Mouse (Mus musculus) embryo, embryonic 10.5 days (tissue): ENCODE data around the gene Kif3b.

Source experiments
- DNase-seq: peaks from one replicate; pipeline ENCODE4 v3.0.0-alpha.2; 2015; ENCODE audit warnings: low spot score

The Kif3b gene

DNA sequence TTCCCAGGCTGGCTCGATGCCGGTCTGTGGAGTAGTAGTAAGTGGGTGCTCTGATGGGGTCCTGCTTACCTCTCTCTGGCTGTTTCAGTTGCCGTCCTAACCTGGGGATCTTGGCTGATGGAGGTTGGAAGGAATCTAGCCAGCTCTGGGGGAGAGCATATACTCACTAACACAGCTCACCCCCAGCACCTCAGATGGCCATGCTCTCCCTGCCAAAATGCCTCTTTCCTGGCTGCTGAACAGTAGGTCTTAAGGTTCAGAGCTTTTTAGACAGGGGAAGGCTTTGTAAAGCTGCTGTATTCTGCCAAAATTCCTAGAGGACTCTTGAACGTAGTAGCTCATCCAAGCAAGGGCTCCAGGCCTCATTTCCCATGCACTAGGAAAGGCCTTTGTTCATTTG, 6.6 kb downstream of the Kif3b start:
- no peak for DNase-seq

DNA sequence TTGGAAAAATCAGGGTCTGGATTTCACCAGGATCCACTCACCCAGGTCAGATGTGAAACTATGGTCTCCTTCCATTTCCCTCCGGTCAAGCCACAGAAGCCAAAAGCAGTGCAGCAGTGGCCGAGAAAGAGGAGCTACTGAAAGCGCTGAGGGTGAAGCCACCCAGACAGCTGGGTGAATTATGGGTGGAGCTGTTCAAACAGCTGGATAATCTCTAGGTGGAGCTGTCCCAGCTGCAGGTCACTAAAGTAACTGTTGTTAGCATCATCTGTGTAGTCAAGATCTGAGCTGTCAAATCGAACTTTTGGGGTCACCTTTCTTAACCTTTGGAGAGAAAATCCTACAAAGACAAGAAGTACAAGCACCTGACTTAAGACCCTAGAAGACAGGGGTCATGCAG, 7.2 kb downstream of the Kif3b start:
- DNase-seq: no peak

DNA sequence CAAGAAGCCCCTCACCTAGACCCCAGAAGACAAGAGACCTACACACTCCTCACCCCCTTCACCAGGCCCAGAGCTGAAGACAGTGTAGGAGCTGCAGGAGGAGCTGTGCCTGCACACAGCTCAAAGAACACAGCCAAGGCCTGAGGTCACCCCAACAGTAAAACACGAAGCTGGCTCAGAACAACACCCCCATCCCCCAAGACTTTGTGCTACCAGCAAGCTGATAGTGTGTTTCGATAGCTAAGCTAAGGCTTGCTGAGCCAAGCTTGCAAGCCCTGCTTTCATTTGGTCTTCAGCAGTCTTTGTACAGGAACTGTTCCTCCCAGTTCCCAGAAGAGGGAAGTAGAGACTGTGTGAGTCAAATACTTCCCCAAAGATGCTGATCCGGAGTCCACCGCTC, 7.7 kb downstream of the Kif3b start:
- no peak for DNase-seq

DNA sequence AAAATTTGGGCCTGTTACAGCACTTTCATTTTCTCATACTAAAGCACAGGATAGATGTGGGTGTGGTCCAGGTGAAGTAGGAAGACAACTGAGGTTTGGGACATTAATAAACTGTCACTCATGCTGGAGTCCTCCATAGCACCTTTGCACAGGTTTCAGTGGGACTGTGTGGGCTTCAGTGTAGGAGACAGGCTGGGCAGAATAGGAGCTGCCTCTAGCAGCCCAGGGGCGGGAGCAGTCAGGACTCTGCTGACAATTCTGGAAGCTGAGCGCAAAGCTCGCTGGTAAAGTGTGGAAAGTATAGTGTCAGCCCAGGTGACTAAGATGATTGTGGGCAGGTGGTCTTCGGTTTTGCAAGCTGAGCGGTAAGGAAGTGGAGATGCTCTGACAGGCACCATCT, 9.9 kb downstream of the Kif3b start:
- no peak for DNase-seq

DNA sequence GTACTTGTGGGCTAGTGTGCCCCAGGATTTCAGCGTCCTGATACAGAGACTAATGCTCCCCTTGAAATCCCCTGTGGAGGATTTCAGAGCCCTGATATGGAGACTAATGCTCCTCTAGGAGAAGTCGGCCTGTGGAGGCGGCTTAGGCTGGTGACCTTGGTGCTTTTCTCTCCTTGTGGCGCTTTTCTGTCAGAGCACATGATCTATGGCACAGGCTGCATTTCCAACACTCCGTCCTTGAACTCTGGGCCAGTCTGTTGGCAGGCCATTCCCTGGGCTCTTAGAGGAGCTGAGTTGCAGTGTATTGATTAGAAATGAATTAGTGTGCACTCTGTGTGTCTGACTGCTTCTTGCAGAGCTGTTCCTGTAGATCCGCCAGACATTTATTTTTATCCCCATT, 14.0 kb downstream of the Kif3b start:
- DNase-seq: no peak

DNA sequence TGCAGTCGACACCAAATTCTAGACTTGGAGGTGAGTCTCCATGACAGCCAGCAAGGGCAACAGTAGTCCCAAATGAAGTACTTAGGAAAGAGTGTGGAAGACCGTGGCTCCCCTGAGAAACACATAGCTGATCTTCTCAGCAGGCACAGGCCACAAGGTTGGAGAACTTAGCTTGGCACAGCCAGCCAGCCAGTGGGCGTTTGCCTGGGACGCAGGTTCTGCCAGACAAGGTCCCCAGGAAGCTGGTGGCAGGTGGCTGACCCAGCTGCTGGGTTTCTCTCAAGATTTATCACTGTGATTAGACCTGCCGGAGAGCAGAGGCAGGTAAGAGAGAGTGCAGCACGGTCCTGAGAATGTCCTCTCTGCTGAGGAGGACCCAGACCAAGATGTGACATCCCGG, 17.4 kb downstream of the Kif3b start:
- no peak for DNase-seq

DNA sequence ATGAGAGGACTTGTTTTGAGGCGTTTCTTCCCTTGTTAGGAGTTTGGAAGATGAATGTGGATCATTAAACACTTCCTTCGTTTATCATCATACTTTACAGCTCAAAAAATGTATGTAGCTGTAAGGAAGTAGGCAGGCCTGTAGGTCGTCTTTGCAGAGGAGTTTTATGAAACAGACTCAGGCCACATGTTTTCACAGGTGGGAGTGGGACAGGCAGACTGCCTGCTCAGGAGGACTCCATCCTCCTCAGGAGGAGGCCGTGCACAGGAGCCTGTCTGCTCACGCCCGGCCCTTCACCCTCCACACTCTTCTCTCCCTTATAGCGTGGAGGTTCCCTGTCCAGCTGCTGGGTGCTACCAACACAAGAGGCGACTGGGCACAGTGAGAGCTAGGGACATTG, 17.9 kb downstream of the Kif3b start:
- DNase-seq: no peak

DNA sequence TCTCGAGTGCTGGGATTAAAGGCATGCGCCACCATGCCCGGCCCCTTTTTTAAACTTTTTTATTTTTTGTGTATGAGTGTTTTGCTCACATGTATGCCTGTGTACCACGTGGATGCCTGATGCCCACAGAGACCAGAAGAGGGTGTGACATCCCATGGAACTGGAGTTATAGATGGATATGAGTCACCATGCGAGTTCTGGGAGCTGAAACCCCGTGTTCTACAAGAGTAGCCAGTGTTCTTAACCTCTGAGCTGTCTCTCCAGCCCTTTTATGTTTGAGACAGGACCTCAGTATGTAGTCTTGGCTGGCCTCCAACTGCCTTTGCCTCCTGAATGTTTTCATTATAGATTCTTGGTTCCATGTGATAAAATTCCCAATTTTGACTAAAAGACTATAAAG, 19.0 kb downstream of the Kif3b start:
- DNase-seq: no peak

DNA sequence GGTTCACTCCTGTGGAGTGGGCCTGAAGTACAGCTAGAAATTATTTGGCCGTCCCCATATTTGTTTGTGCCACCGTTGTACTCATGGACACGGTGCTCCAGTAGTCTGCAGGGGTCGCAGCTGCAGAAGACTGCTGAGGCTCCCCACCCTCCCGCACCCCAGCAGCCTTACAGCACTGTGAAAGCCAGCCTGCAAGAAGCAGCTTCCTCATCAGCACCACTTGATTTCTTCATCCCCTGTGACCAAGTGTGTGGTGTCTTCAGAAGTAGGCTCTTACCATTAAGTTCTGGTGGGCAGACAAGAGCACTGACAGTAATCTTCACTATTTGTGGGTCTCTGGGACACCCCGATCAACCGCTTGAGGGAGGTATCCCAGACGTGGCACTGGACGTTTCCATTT, 21.7 kb downstream of the Kif3b start:
- no peak for DNase-seq

DNA sequence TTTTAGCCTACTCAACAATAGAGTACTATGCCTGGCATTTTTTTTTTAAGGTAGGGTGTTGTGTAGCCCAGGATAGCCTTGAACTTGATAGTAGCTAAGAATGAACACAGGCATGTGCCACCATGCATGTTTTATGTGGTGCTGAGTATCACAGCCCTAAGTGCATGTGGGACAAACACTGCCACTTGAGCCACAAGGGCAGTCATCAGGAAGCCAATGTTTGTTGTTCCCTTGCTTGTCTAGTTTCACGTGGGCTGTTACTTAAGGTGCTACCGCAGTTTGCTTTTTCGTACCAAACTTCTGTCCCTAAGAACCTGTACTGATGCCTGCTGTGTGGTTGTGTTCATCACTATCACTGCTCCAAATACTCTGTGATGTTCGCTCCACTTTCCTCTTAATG, 27.2 kb downstream of the Kif3b start:
- DNase-seq: no peak

DNA sequence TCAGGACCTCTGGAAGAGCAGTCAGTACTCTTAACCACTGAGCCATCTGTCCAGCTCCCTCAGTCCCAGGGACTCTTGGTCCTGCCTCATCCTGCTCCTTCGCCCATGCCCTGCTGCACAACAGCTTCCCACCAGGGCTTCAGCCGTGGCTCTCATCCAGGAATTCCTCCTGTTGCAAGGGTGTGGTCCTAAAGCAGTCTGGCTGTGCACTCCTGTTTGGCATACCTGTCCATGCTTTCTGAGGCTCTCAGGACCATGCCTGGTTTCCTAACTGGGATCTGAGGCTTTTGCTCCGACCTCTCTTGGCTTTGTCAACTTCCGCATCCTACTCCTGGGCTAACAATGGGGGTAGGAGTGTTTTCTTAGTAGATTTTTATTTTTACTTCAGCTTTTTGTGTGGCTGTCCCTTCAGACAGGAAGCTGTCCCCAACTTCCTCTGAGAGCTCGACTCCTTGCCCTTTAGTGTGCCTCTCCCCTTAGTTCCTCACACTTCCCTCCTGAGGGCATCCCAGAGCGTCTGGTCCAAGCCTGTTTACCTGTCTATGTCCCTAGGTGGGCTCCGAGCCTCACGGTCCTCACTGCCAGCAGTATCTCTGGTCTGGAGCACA, 27.9 kb downstream of the Kif3b start:
- no peak for DNase-seq

DNA sequence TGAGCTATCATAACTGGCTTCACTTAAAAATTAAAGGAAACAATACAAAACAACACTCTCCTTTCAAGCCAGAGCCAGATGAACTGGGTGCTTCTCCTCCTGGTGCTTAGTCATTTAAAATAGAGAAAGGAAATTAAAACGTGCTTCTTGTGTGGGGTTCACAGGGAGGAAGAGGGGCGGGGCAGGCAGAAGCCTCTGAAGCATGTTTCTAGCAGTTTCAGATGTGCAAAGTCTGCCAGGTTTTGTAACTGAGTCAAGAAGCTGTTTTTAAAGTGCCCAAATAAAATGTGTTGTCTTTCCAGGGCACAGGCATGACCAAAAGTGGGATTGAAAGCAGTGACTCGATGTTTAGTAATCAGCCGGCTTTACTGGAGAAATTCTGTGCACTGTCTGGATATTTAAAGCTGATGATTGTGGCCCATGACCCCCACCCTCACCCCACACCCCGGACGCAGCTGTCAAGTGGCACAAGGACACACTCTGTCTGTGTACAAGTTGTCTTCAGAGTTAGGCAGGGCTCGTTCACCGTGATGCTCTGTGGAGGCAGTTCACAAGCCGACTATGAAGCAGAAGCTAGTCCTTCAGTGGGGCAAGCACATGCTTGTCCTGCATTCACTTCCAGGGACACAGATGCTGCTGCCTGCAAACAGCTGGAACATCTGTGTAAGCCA, 34.6 kb downstream of the Kif3b start:
- DNase-seq: no peak

DNA sequence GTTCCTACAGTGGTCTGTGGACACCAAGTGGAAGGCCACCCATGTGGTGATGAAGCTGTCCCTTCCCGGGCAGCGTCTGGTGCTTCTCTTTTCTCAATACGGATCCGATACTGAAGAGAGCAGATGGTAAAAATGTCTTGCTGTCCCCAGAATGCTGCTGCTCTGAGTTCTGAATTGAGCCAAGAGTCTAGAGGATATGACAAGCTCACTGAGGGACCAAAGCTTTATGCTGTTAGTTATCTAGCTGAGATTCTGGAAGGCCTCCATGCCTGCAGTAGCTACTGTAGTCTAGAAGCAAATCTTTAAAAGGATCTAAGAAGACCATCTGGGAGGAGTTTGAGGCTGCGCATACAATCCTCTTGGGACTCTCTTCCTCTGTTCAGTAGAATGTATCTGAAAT, 41.1 kb downstream of the Kif3b start:
- DNase-seq: no peak

DNA sequence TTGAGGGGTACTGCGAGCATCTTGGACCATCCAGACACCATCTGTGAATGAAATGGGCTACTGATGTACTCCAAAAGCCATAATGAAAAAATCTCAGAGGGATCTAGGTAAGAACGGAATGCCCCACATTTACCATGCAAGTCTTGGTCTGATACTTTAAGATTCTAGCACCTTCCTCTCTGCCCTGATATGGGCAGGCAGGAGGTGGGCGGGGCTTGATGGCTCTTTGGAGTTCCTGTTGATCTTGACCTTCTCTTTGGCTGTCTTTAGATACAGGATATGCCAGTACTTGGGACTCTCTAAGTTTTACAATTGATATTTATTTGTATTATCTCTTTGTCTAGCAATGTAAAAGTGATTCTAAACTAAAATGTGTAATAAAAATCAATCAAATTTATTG, 41.8 kb downstream of the Kif3b start:
- DNase-seq: no peak

DNA sequence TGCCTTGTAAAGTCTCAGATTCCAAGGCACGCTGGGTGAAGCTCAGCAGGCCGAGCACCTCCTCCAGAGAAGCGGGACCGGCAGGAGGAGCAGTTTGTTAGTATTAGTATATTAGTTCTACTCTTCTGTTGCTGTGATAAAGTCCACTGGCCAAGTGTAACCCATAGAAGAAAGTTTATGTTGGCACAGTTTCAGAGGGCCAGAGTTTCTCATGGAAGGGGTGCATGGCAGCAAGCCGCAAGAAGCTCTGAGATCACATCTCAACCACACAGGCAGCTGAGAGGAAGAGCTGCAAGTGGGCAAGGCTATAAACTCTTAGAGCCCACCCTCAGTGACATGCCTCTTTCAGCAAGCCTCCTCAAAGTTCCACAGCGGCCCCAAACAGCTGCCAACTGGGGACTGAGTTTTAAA, 42.6 kb downstream of the Kif3b start:
- no peak for DNase-seq

DNA sequence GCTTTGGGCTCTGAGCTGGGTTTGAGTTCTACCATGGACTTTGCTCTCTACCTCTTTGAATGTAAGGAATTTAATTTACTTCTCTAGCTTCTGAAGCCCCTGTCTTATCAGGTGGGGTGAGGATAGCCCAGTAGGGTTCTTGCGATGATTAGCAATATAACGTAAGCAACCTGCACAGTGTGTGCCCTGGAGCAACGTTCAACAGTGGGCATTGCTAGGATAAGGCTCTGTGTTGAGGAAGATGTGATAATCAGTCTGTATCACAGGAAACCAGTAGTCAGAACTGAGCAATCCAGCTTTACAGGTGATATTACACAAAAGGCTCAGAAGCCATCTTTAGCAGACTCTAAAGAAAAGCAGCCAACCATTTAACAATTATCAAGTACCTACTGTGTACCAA, 43.1 kb downstream of the Kif3b start:
- no peak for DNase-seq

DNA sequence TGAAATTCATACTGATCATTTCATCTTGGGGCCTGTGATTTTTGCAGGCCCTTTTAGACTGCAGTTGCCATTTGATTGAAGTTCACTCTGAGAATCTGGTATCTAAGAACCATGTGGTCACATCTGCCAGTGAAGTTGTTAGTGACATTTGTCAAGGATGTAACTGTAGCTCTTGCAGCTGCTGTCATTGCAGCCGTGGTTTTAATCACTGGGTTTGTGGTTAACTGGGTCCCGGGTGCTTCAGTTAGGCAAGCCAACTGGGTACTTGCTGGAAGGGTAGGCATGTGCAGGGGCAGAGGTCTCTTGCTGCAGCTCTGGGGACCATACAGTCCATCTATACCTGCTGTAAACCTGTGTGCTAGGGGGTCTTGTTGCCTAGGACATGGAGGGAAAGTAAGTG, 44.9 kb downstream of the Kif3b start:
- no peak for DNase-seq

DNA sequence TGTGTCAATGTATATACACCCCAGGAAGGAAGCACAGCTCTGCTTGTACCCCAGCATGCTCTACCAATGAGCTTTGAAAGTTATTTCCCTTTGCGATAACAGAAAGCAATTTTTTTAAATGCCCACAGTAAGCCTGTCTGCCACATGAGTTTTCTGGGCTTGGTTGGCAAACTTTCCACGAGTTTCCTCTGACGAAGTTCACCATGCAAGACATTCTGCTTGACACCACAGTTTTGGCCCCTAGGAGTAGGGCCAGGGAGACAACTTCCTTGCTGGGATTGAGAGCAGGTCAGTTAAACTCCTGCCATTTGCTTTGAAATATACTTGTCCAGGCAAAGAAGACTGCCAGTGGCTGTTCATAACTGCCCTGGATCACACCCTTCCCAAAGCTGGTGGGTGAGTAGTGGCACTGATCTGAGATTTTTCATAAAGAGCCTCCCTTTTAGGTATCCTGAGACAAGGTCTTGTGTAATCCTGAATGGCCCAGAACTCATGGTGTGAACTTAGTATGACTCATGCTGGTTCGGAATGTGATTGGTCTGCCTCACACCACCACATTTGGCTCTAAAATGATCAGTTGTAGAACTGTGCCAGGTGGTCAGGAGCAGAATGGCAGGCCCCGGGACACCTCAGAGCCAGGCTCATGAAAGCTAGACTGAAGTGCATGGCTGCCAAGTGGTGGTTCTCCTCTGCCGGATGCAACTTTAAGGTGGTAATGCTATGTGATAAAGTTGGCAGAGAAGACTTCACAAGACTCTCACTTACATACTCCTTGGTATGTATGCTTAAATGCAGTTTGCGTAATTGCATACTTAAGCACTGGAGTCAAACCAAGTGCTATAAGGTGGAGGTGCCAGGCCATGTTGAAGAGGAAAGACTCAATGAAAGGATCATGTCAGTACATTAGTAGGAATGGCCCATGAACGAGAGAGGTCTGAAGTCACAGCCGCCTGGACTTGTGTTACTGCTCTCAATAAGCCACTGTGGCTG, 47.4 kb downstream of the Kif3b start:
- no peak for DNase-seq

DNA sequence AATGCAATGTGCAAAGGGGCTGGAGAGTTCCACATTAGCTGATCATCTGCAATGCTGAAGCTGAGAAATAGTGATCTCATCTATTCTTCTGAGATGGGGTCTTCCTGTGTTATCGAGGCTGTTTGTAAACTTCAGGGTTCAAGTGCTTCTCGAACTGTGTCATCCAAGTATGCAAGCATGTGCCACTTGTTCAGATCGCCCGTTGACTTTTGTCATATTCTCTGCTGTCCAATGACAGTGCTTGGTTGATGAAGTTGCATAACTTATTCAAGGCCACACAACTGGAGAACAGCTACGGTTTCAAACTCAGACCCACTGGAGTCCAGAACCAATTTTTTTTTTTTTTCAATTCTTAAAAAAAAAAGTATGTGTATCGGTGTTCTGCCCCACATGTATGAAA, 51.0 kb downstream of the Kif3b start:
- no peak for DNase-seq

DNA sequence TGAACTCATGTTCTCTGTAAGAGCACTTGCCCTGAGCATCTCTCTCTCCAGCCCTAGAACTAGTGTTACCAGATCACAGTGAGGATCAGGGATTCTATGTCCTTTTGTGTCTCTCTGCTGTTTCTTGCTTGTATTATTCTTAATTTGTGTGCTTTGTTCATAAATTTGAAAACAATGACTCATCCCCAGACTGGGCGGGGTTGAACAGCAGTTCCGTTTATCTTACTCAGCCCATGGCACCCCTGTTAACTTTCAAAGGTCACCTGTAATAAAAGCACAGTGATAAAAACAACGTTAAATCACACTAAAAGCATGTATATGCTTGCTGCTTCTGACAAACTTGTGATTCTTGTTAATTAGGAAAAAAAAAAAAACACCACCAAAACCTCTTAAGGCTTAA, 51.4 kb downstream of the Kif3b start:
- no peak for DNase-seq

DNA sequence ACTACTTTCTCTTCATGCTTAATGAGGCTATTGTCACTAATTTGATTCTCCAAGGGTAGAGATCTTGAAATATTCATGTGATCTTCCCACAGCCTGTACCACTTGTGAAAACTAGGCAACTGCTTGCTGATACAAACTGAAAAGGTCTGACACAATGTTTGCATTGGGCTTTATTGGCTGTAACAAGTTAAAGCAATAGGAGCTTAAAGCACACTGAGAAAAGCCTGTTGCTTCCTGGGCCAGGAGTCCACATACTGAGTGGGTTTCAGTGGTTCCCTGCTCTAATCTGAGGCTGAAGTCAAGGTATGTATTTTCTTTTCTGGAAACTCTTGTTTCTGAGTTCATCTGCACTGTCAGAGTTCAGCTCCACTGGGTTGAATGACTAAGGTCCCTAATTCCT, 52.0 kb downstream of the Kif3b start:
- no peak for DNase-seq

DNA sequence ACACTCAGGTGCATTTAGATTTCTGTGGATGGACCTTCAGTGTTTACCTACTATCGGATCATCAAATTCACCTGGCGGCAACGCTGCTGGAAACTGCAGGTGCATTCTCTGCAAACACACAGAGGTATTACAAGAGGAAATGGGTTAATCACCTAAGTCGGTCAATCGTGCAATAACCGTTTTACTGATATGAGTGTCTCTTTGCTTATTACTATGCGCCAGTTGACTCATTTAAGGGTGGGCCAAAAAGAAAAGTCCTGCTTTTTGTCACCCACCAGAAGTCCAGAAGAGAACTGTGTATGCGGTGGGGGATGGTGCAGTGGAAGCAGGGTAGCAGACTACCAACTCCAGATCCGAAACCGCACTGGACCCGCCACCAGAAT, 53.8 kb downstream of the Kif3b start:
- DNase-seq: no peak
